Mouse (Mus musculus): Measurements from ENCODE around the gene 1700042G07Rik. TPM values are rescaled to one million over a fixed set of nuclear protein-coding genes. Genes with fewer than 3 reads are reported as not detected.

The 1700042G07Rik gene
- polyA plus RNA-seq, 1 experiment from 2014 or later: not detected

- Histone ChIP-seq H3K4me1 (peaks cover 13% of the 10 kb centered on the region), H3K9me3 (replicated peaks) (no peaks in the 10 kb centered on the region), H3K27ac (peak within 1 kb of the TSS; percentile 100), H3K4me3 (peak within 1 kb of the TSS; percentile 75), H3K36me3 (no peaks in the 10 kb centered on the region), H3K27me3 (ENCODE audit: low read depth, poor library complexity, severe bottlenecking) (no peaks in the 10 kb centered on the region)
- peak; percentile 97 for DNase-seq (ENCODE audit: low spot score)
- under 1% methylated on average over 52 of the region's 53 CpGs for WGBS
Observed at GRCm38 (mm10) chr4:116221140-116221851, 48.1 kb downstream of the 1700042G07Rik start, which contains the start of gene Pik3r3. Gene Pik3r3 (plus strand): TSS chr4:116221618.

- Histone ChIP-seq H3K36me3 (no peaks in the 10 kb centered on the region), H3K4me1 (peaks cover 13% of the 10 kb centered on the region), H3K9me3 (replicated peaks) (no peaks in the 10 kb centered on the region), H3K4me3 (peak overlapping the region; percentile 75), H3K27me3 (ENCODE audit: low read depth, poor library complexity, severe bottlenecking) (no peaks in the 10 kb centered on the region), H3K27ac (peak overlapping the region; percentile 100)
- under 1% methylated on average over 23 of the region's 23 CpGs for WGBS
- peak; percentile 62 for DNase-seq (ENCODE audit: low spot score)
Observed at GRCm38 (mm10) chr4:116221996-116222842, 49.0 kb downstream of the 1700042G07Rik start.

GRCm38 (mm10) chr4:116222843-116223119 is 49.6 kb downstream of the 1700042G07Rik start:
- DNase-seq (ENCODE audit: low spot score): no peak
- no peaks in the 10 kb centered on the region for H3K9me3 ChIP-seq (replicated peaks)
- no peaks in the 10 kb centered on the region for H3K36me3 ChIP-seq
- peaks cover 13% of the 10 kb centered on the region for H3K4me1 ChIP-seq
- no peaks in the 10 kb centered on the region for H3K27me3 ChIP-seq (ENCODE audit: low read depth, poor library complexity, severe bottlenecking)
- WGBS: 13% methylated on average over 6 of the region's 6 CpGs
- H3K4me3 ChIP-seq: peak overlapping the region; percentile 75
- H3K27ac ChIP-seq: peak overlapping the region; percentile 100

Other genes with a start within 250 kb of the 1700042G07Rik start
- gene Dmbx1, start 233.4 kb upstream of the 1700042G07Rik start, polyA plus RNA-seq (2016; fragmentation: Nextera tagmentation; extraction: Ambion mirVana): 0.05 and 0.11 TPM in 2 replicates
- 0.49 and 0.58 TPM in 2 replicates for gene Faah, start 155.4 kb upstream of the 1700042G07Rik start, polyA plus RNA-seq (2016; fragmentation: Nextera tagmentation; extraction: Ambion mirVana)
- gene Nsun4, start 119.5 kb upstream of the 1700042G07Rik start, polyA plus RNA-seq (2016; fragmentation: Nextera tagmentation; extraction: Ambion mirVana): 16.5 and 17.8 TPM in 2 replicates
- gene Uqcrh, start 98.3 kb upstream of the 1700042G07Rik start, polyA plus RNA-seq (2016; fragmentation: Nextera tagmentation; extraction: Ambion mirVana): 486 and 492 TPM in 2 replicates
- gene Lrrc41, start 98.1 kb upstream of the 1700042G07Rik start, polyA plus RNA-seq (2016; fragmentation: Nextera tagmentation; extraction: Ambion mirVana): 73.4 and 81.0 TPM in 2 replicates
- 83.3 and 85.2 TPM in 2 replicates for gene Rad54l, start 49.7 kb upstream of the 1700042G07Rik start, polyA plus RNA-seq (2016; fragmentation: Nextera tagmentation; extraction: Ambion mirVana)
- gene Pomgnt1, start 49.5 kb upstream of the 1700042G07Rik start, polyA plus RNA-seq (2016; fragmentation: Nextera tagmentation; extraction: Ambion mirVana): 59.2 and 67.7 TPM in 2 replicates
- gene Lurap1, start 22.0 kb upstream of the 1700042G07Rik start, polyA plus RNA-seq (2016; fragmentation: Nextera tagmentation; extraction: Ambion mirVana): 1.6 and 2.2 TPM in 2 replicates
- gene Tspan1, start 5.8 kb upstream of the 1700042G07Rik start, polyA plus RNA-seq (2016; fragmentation: Nextera tagmentation; extraction: Ambion mirVana): not detected in 2 replicates
- gene Gm49337, start within 50 bp of the 1700042G07Rik start, polyA plus RNA-seq (2016; fragmentation: Nextera tagmentation; extraction: Ambion mirVana): not detected in 2 replicates
- 26.6 and 45.2 TPM in 2 replicates for gene Pik3r3, start 48.2 kb downstream of the 1700042G07Rik start, polyA plus RNA-seq (2016; fragmentation: Nextera tagmentation; extraction: Ambion mirVana)

Measured in limb, embryonic 10.5 days (tissue).